Mouse (Mus musculus): ENCODE measurements around the gene Kdm1a. TPM values are rescaled to one million over a fixed set of nuclear protein-coding genes. Genes with fewer than 3 reads are reported as not detected.

Gene Kdm1a
- total RNA-seq, 4 experiments from 2014 or later, result 45.5 to 57.8 (median 49.5) TPM

- DNase-seq, result peak; percentile 32
Measured at GRCm38 (mm10) chr4:136601476-136601875, 1.0 kb downstream of the Kdm1a start.

- no peak for DNase-seq
Measured at GRCm38 (mm10) chr4:136600536-136600935, 2.0 kb downstream of the Kdm1a start.

DNA sequence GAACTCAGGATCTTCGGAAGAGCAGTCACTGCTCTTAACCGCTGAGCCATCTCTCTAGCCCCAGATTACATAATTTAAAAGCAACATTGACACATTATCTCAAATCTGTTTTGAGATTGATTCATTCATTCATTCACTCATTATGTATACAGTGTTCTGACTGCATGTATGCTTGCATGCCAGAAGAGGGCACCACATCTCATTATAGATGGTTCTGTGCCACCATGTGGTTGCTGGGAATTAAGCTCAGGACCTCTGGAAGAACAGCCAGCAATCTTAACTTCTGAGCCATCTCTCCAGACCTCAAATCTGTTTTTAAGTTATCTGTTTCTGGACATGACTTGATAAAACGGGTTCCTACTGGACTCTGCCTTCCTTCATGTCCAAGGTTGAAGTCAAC lies 2.7 kb downstream of the Kdm1a start:
- DNase-seq, result no peak

DNA sequence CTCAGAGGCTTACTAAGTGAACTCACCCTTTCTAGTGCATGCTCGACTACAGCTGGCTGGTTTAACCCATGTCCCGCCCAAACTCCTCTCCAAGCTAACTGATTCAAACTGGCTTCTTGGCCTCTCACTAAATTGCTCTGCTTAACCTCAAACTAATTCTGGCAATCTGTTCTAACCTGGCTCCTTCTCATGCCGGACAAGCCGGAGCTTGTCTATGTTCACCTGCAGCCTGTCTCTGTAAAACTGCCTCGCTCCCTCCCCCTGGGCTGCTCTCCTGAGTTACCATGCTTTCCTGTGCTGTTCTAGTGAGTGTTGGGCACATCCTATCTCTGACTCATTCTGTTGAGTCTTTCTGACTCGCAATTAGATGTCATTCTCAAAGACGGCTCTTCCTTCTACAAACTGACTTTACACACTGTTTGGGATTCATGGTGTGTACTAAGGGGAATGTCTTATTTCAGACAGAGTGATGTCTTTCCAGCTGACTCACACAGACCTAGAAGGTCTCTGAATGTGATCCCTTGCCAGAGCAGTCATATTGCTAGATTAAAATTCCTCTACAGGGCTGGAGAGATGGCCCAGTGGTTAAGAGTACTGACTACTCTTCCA lies 4.2 kb downstream of the Kdm1a start:
- DNase-seq, result no peak

DNA sequence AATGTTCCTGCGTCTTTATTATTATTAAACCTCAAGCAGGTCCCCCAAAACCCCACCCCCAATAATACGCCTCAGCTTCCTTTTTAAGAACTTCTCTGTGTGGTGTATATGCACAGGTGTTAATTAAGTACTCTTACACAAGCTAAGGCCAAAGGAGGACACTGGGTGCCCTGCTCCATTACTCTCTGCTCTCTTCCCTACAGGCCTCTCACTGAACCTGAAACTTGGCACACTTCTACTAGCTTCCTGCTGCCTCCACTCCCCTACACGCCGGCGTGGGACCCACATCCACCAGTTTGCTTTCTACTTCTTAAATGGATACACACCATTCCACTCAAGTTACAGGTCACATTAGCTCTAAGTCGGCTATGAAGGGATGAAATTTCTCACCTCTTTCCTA lies 7.3 kb downstream of the Kdm1a start:
- no peak for DNase-seq

- DNase-seq, result no peak
Measured at GRCm38 (mm10) chr4:136594006-136594405, 8.5 kb downstream of the Kdm1a start.

GRCm38 (mm10) chr4:136592111-136592510 lies 10.4 kb downstream of the Kdm1a start:
- no peak for DNase-seq

DNA sequence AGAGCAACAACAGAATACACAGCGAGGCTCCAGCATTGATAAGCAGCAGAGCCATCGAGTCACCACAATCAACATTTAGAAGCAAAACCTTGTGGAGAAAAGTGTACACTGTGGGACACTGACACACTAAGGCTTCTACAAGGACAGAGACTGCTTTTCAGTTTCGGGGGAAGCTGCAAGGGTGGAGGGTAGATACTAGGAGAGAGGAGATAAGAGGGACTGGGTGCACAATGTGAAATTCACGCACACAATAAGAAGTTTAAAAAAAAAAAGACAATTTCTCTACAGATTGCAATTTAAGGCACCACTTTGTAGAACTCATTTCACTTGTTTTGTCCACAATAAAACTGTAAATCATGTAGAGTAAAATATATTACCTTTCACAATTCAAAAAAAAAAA lies 14.5 kb downstream of the Kdm1a start:
- DNase-seq, result no peak

GRCm38 (mm10) chr4:136587221-136587827 lies 15.2 kb downstream of the Kdm1a start:
- DNase-seq, result no peak

GRCm38 (mm10) chr4:136581885-136582284 lies 20.6 kb downstream of the Kdm1a start:
- peak; percentile 32 for DNase-seq

DNA sequence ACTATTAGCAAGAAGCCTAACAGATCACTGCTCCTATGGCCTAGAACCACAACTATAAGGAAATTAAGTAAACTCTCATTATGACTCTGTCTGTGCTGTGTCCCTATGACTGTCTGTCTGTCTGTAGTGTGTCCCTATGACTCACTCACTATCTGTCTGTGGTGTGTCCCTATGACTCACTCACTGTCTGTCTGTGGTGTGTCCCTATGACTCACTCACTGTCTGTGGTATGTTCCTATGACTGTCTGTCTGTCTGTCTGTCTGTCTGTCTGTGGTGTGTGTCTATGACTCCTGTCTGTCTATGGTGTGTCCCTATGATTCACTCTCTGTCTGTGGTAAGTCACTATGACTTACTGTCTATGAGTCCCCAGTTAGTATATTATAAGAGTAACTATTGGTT lies 32.5 kb downstream of the Kdm1a start:
- no peak for DNase-seq

DNA sequence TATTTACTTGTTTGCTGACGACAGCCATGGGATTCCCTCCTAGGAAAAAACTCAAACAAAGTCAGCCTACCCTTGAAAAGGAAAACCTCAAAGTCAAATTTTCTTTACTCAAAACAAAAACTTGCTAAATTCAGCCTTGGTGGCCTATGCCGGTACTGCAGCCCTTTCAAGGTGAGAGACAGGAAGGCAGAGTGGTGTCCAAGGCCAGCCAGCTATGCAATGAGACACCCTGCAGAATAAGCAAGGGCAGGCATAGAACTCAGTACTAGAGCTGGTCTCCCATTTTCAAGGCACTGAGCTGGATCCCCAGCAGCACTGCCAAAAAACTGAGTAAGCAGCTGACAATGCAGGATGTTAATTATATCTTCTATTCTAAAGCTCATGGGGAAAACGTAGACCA lies 33.9 kb downstream of the Kdm1a start:
- DNase-seq, result peak; percentile 73

DNA sequence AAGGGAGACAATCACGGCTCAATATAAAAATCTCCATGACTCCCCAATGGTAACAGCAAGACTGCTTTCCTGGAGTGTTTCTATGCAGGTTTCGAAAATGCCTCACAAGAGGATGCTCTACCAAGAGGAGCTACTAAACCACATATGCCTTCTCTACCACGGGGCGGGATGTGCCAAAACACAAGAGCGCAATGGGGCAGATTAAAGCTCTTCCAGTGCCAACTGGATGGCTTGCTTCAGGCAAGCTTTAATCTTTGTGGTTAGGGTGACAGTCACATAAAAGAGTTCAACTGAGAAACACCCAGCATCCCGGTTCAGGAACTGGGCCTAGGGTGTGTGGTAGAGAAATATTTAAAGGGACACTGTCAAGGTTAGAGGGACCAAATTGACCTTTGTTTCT lies 39.8 kb downstream of the Kdm1a start:
- no peak for DNase-seq

- no peak for DNase-seq
Measured at GRCm38 (mm10) chr4:136560270-136560991, 42.1 kb downstream of the Kdm1a start.

DNA sequence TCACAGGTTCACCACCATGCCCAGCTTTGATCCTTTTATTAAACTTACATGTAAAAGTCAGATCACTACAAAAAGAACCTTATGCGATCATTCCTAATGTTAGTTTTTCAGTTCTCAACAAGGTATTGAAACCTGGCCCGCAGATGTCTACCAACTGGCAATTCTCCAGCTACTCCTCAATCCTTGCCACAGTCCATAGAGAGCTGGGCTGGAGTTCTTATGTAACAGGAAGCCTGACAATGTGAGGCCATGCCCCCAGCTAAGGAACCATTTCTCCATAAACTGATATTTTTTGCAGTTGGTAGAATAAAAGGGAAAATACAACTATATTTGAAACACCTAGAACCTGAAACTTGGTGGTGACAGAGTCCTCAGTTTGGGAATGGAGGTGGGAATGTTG lies 42.8 kb downstream of the Kdm1a start:
- DNase-seq, result no peak

- no peak for DNase-seq
Measured at GRCm38 (mm10) chr4:136557638-136558037, 44.9 kb downstream of the Kdm1a start.

DNA sequence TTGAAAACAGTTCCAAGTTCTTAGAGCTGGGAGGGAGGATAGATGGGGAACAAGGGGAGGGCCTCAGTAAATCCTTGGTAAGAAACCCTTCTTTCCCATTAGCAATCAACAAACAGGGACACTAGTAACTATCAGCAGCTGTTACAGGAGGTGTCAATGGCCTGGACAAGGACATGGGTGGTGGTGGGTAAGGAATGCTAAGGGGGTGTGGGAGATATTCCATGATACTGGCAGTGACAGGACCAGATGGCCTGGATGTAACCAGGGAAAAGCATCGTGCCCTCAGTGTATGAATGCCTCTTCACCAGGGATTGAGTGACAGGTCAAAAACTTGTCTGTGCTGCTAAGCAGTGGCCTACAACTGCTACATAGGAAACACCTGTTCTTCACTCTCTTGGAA lies 49.4 kb downstream of the Kdm1a start:
- no peak for DNase-seq

DNA sequence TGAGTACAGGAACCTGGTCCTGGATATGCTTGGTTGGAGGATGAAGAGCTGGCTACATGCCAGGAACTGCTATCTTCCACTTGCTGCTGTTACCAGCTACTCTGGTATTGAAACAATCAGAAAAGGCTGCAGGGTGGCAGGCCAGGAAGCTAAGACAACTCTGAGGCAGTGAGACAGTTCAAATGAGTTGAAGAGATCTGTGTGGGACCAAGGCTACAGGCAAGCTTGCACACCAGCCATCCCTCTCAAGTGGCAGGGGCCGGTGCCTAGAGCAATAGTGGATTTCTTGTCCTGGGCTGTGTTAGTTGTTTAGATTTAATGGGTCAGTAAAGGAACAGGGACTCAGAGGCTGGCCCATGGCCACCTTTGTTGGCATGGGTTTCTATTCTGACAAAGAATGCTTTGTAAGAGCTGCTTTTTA lies 54.1 kb downstream of the Kdm1a start:
- no peak for DNase-seq

DNA sequence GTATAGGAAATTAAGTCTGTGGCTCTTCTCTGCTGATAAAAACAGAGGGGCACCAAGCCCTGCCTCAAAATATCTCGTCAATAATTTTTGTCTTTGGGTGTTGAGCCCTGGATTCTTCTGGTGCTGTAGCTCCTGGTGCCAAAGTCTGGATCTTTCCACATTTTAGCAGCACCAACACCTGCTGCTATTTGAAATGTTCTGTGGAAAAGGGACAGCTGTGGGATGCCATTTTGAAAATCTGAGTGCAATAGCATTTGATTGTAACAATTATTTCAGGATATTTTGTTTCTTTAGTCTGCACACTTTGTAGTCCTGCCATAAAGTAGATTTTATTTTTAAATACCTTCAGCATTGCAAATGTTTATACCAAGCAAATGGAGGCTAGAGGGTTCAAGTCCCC lies 54.8 kb downstream of the Kdm1a start:
- DNase-seq, result no peak

DNA sequence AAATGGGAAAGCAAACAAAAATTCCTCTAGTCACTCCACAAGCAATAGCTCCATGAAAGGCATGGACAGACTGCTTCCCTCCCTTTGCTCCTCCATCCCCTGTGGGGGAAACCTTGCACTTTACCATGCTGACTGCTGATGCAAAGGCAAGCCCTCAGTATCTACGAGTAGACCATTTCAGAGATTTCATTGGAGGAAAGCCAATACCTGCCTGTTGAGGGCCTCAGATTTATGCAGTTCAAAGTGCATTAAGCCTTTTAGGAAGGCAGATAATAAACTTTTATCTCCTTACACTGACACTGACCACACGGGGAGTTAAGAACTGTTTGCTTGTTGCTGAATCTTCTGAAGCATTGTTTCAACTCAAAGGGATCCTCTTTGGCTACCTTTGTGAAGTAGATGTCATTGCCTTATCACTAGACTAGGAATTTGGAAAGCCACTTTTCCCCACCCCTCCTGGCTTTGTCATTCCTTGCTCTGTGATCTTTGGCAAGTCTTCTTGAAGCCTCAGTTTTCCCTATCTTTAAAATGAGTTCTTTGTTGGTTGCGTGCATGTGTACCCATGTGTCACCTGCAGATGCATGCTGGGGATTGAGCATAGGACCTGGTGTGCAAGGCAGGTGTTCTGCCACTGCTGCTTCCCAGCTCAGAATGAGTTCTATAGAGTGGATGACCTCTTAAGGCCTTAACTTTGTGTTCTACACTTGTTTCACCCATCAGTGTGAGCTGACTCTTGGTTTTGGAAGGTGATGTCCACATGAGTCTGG lies 56.1 kb downstream of the Kdm1a start:
- no peak for DNase-seq

DNA sequence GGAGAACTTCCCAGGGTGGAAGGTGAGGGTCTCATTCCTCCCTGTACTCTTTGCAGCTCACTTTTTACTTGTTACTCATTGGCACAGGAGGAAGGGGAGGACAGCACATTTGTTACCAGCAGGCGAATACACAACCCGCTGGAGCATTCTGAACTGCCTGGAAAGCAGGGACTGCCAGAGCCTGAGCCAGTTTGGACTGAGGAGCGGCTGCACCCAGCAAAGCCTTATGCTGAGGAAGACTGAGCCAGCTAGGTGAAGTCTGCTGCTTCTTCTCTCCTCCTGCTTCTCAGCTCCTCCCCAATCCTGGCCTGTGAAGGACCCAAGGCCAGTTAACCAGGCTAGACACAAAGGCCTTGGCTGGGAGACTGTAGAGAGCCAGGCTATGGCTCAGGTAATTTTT lies 57.4 kb downstream of the Kdm1a start:
- DNase-seq, result no peak

DNA sequence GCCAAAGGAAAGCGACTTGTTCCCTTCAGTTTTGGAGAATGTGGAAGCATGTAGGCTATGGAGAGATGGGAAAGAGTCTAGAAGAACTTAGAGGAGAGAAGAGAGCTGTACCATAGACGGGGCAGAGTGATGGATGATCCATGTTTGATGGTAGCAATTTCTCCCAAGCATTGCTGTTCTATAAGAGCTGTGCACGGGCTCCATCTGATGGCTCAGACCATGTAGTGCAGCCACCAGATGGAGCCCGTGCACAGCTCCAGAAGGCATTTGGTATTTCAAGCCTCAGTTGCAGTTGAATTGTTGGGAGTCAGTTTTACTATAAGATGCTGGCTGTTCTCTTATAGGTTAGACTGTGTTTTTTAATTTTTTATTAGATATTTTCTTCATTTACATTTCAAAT lies 76.1 kb downstream of the Kdm1a start:
- DNase-seq, result no peak

- no peak for DNase-seq
Measured at GRCm38 (mm10) chr4:136524309-136524708, 78.2 kb downstream of the Kdm1a start.

Measured in adrenal gland, adult 8-10 months (tissue).